ENCODE assay signal across 8 mouse cellular contexts in genomic region chr11:115899486-115900266, GRCm38 (mm10). TPM values are rescaled to one million over a fixed set of nuclear protein-coding genes. Genes with fewer than 3 reads are reported as not detected.
A peak's percentile ranks its signal among the peaks of the same experiment; 100 is the strongest.
DNase-seq lines count a peak whose midpoint lies in the region; ATAC-seq lines count a peak whose summit lies in the region.
"Had no signal": no experiment of that assay in that cellular context is flagged by ENCODE, and none has a peak within 500 bp of the region (broad histone marks: within the 10 kb centered on the region; RNA-seq: fewer than 3 reads in every experiment).

TSS of gene Smim5 (plus strand) at chr11:115899966.

- peak within 1 kb of the TSS; percentile 73 for H3K4me2 ChIP-seq in heart, embryonic 15.5 days

- H3K9ac ChIP-seq in heart, embryonic 15.5 days: peak within 1 kb of the TSS; percentile 63

- H3K4me1 ChIP-seq in heart, embryonic 15.5 days (replicated peaks): peaks cover 66% of the 10 kb centered on the region

- peak within 1 kb of the TSS; percentile 54 for H3K4me3 ChIP-seq in heart, embryonic 15.5 days

- peak within 1 kb of the TSS; percentile 99 for H3K27ac ChIP-seq in heart, embryonic 15.5 days
- H3K27ac ChIP-seq: macrophage had no signal

- peak; percentile 65 for DNase-seq in Muller cell, postnatal 12 days (ENCODE audit: inconsistent ontology term)
- peak; percentile 44 for DNase-seq in embryo, embryonic 11.5 days (ENCODE audit: low read depth, low spot score)
- peak; percentile 71 to 93 for DNase-seq in kidney, postnatal 25 days
- DNase-seq in thymus, postnatal 36 days: peak; percentile 45 to 55
- DNase-seq in cerebellum, adult 9-11 months: no peak

- 21% methylated on average over 16 of the region's 16 CpGs for WGBS in heart, embryonic 15.5 days

- peak; percentile 56 for ATAC-seq in heart, embryonic 15.5 days (replicated peaks; ENCODE audit: insufficient number of reproducible peaks, insufficient read depth, low FRiP score, low read depth)
- peak; percentile 45 for ATAC-seq in megakaryocyte-erythroid progenitor cell, adult 5-6 weeks (replicated peaks; ENCODE audit: low FRiP score, low TSS enrichment, poor library complexity, severe bottlenecking)

- no peaks in the 10 kb centered on the region for H3K9me3 ChIP-seq in heart, embryonic 15.5 days (replicated peaks)

- no peaks in the 10 kb centered on the region for H3K27me3 ChIP-seq in heart, embryonic 15.5 days

- peaks cover 4% of the 10 kb centered on the region for H3K36me3 ChIP-seq in heart, embryonic 15.5 days

RNA-seq across cellular contexts. Expression of gene Smim5, which starts in this region (rescaled TPM):
- 52.1 and 56.3 TPM in 2 replicates for polyA plus RNA-seq in heart, embryonic 15.5 days (2015; fragmentation: Nextera tagmentation; extraction: Ambion mirVana)
- total RNA-seq in megakaryocyte-erythroid progenitor cell, adult 5-6 weeks (2014; fragmentation: Nextera tagmentation): 40.3 and 83.8 TPM in 2 replicates
- 24.6 and 29.4 TPM in 2 replicates for total RNA-seq in megakaryocyte-erythroid progenitor cell, adult 5-6 weeks (2017)
